Mouse (Mus musculus) forebrain, postnatal 0 days (tissue): ENCODE results near the gene C3. TPM values are rescaled to one million over a fixed set of nuclear protein-coding genes. Genes with fewer than 3 reads are reported as not detected.

Experiments used
- ATAC-seq: fragments of 200-750 bp; cut with Nextera tagmentation; 2 replicates; pipeline ENCODE4 v1.8.0; 2017; ENCODE audit warnings: mild to moderate bottlenecking, moderate library complexity
- DNase-seq: peaks from one replicate; pipeline ENCODE4 v3.0.0-alpha.2; 2015
- H3K27ac ChIP-seq: fragments of 300-500 bp; sonication (generic); 2 replicates; pipeline ENCODE4 v1.5.1; 2014; ENCODE audit warnings: low read depth, mild to moderate bottlenecking, antibody characterized with exemption, low read length, moderate library complexity, mixed read lengths
- H3K27me3 ChIP-seq: fragments of 300-500 bp; sonication (generic); 2 replicates; pipeline ENCODE4 v1.6.1; 2014; ENCODE audit warnings: mild to moderate bottlenecking, low read length, mixed read lengths; ENCODE audit not compliant: insufficient read depth
- H3K36me3 ChIP-seq: fragments of 300-500 bp; sonication (generic); 2 replicates; pipeline ENCODE4 v1.6.1; 2014; ENCODE audit warnings: mild to moderate bottlenecking, moderate library complexity; ENCODE audit not compliant: insufficient read depth
- H3K4me1 ChIP-seq: fragments of 300-500 bp; sonication (generic); 2 replicates; pipeline ENCODE4 v1.6.1; 2014; ENCODE audit warnings: antibody characterized with exemption; ENCODE audit not compliant: insufficient read depth
- H3K4me2 ChIP-seq: fragments of 300-500 bp; sonication (generic); 2 replicates; pipeline ENCODE4 v1.6.1; 2014; ENCODE audit warnings: low read depth, mild to moderate bottlenecking, moderate library complexity
- H3K4me3 ChIP-seq: fragments of 300-500 bp; sonication (generic); 2 replicates; pipeline ENCODE4 v1.5.1; 2014; ENCODE audit warnings: low read depth, low read length, mixed read lengths
- H3K9ac ChIP-seq: fragments of 300-500 bp; sonication (generic); 2 replicates; pipeline ENCODE4 v1.6.1; 2014; ENCODE audit warnings: mild to moderate bottlenecking
- H3K9me3 ChIP-seq: fragments of 300-500 bp; sonication (generic); 2 replicates; pipeline ENCODE4 v1.6.1; 2016; ENCODE audit warnings: low read length
- CTCF ChIP-seq: sonication (generic); IDR thresholded peaks from 2 replicates; pipeline ENCODE4 v1.5.1; 2016; ENCODE audit warnings: antibody characterized with exemption, control low read depth, low read depth
- WGBS: fragments of 180-500 bp; shearing (Covaris S2); extraction: QIAGEN DNeasy Blood & Tissue Kit; methylation state at CpG from one replicate; pipeline ENCODE4 v1.1.7; 2014; 5-methylcytosine and 5-hydroxymethylcytosine counted together
- polyA plus RNA-seq: library from polyadenylated mRNA; unstranded; fragments of >200 nt; fragmentation: Nextera tagmentation; extraction: Ambion mirVana; gene quantifications from 2 replicates; pipeline ENCODE4 v1.2.1, GENCODE M21; 2015
- total RNA-seq: library from RNA; depleted of rRNA; stranded (reverse); fragments of >200 nt; gene quantifications from 2 replicates; pipeline ENCODE4 v1.2.3, GENCODE M21; 2014

Gene C3
- total and polyA plus RNA-seq, 2 experiments from 2014 or later, result 1.2 to 1.3 TPM

DNA sequence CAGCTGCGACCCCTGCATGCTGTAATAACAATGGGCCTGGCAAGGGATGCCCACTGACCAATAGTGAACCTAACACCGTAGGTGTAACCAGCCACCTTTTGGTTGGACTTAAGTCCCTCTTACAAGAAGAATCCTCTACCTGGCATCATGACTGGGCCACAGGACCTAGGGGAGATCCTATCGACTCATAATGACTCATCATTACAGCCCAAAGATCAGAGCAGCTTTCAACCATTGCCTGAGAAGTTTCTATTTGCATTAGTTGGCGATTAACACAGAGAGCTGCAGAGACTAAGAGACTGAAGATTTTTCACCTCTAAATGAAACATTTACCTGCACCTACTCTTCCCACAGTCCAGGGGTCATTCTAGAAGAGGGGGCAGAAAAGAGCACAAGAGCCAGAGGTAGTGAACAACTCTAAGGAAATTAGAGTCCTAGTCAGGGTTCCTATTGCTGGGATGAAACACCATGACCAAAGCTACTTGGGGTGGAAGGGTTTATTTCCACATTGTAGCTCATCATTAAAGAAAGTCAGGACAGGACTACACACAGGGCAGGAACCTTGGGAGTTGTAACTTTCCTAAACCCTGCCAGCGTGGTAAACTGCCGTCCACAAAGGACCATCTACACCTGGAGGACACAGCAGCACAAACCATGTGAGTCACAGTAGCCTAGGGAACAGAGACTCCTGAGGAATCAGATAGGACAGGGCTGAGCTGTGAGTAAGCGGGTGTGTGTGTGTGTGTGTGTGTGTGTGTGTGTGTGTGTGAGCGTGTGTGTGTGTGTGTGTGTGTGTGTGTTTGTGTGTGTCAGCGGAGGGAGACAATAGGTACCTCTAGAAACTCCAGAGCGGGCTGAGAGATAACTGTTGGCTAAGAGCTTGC is 25.9 kb downstream of the C3 start:
- Histone ChIP-seq H3K27me3 (no peaks in the 10 kb centered on the region), H3K4me2 (no peak overlapping the region), H3K36me3 (no peaks in the 10 kb centered on the region), H3K27ac (no peak overlapping the region), H3K9ac (no peak overlapping the region), H3K9me3 (no peaks in the 10 kb centered on the region), H3K4me1 (no peaks in the 10 kb centered on the region), H3K4me3 (no peak overlapping the region)
- ATAC-seq (no peak), DNase-seq (no peak)
- WGBS, result 85% methylated on average over 10 of the region's 10 CpGs
- TF ChIP-seq CTCF, result no peak

DNA sequence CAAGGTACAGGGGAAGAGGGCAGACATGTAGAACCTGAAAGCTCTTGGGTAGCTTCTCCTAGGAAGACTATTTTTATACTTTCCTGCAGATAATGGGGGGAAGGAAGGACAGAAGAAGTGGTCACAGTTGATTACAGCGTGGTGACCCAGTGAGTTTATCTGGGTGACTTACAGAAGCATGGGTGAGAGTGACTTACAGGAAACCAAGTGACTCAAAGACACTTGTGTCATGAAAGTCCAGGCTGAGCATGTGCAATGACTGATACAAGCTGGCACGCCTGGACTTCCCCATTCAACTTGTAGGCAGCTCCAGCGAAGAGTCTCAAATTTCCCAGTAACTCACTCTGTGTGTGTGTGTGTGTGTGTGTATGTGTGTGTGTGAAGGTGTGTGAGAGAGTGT is 29.7 kb downstream of the C3 start:
- H3K4me2 ChIP-seq, result no peak overlapping the region
- no peak overlapping the region for H3K4me3 ChIP-seq
- H3K36me3 ChIP-seq, result no peaks in the 10 kb centered on the region
- no peaks in the 10 kb centered on the region for H3K27me3 ChIP-seq
- no peak for TF ChIP-seq CTCF
- H3K9me3 ChIP-seq, result no peaks in the 10 kb centered on the region
- DNase-seq (no peak), ATAC-seq (no peak)
- no peaks in the 10 kb centered on the region for H3K4me1 ChIP-seq
- no peak overlapping the region for H3K27ac ChIP-seq
- H3K9ac ChIP-seq, result no peak overlapping the region
- WGBS, result 89% methylated on average over 3 of the region's 3 CpGs

DNA sequence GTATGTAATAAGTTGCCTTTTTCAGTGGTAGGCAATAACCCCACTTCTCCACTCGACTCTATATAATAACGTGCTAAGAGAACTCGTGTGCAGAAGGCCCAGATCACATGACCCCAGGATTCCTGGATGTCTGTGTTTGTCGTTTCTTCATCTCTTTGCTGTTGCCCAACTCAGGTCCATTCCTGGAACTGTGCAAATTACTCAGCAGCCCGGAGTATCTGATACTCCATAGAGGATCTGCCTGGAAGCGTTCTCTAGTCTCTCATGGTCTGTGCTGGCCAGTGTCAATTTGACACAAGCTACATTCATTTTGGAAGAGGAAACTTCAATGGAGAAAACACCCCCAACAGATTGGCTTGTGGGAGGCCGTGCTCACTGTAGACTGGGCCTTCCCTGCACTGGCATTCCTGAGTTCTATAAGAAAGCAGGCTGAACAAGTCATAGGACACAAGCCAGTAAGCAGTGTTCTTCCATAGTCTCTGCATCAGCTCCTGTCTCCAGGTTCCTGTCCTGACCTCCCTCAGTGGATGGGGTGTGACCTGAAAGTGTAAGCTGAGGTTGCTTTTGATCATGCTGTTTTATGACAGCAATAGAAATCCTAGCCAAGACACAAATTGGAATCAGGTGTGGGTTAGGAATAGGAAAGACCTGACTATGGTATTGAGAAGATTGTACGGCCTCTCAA is 32.5 kb downstream of the C3 start:
- ATAC-seq (no peak), DNase-seq (no peak)
- H3K4me2 ChIP-seq, result no peak overlapping the region
- no peaks in the 10 kb centered on the region for H3K36me3 ChIP-seq
- H3K27me3 ChIP-seq, result no peaks in the 10 kb centered on the region
- no peaks in the 10 kb centered on the region for H3K9me3 ChIP-seq
- no peak overlapping the region for H3K4me3 ChIP-seq
- no peak overlapping the region for H3K9ac ChIP-seq
- H3K4me1 ChIP-seq, result no peaks in the 10 kb centered on the region
- 86% methylated on average over 8 of the region's 8 CpGs for WGBS
- H3K27ac ChIP-seq, result no peak overlapping the region
- TF ChIP-seq CTCF, result no peak

DNA sequence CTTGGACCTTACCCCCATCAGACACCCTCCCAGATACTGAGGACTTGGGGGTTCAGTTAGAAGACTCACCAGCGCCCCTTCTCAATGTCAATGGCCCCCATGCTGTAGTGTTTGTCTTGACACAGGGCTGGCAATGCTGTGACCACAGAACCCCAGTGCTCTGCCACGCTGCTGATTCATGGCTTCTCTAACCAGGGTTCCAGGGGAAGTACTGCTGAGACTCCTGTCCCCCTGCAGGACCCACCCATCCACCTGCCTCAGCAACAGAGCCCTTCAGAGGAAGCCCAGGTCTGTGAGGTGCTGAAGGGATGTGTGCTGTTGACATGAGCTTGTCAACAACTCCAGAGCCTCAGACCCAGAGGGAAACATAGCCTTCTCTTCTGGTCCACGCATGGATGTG is 33.2 kb downstream of the C3 start:
- no peak overlapping the region for H3K27ac ChIP-seq
- 81% methylated on average over 3 of the region's 3 CpGs for WGBS
- no peak overlapping the region for H3K9ac ChIP-seq
- no peaks in the 10 kb centered on the region for H3K36me3 ChIP-seq
- H3K4me2 ChIP-seq, result no peak overlapping the region
- TF ChIP-seq CTCF, result no peak
- no peaks in the 10 kb centered on the region for H3K27me3 ChIP-seq
- no peaks in the 10 kb centered on the region for H3K4me1 ChIP-seq
- DNase-seq (no peak), ATAC-seq (no peak)
- H3K4me3 ChIP-seq, result no peak overlapping the region
- H3K9me3 ChIP-seq, result no peaks in the 10 kb centered on the region

DNA sequence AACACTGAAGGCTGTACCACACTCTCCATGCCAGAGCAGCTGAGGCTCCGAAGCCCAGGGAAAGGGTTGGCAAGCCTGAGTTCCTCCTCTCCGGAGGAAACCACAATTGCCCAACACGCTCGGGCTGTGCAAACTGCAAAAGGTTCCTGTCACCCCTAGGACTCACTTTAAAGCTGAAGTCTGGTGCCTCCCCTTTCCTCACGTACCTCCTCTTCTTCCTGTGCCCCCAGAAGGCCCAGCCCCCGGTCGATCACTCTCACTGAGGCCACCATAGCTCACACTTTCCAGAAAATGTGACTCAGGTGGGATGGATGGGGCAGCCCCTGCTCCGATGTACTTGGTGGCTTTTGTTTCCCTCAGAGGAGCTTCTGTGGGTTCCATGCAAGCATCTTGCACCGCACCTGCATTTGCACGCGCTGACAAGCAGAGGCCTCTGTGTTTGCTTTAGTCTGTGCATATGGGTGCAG is 33.9 kb downstream of the C3 start, which contains the start of gene Tnfsf14:
Tnfsf14 (minus strand) TSS at position 137 of the 467 bp plus-strand sequence.
- Histone ChIP-seq H3K9me3 (no peaks in the 10 kb centered on the region), H3K9ac (no peak within 1 kb of the TSS), H3K27me3 (no peaks in the 10 kb centered on the region), H3K4me3 (no peak within 1 kb of the TSS), H3K36me3 (no peaks in the 10 kb centered on the region), H3K4me2 (no peak within 1 kb of the TSS), H3K27ac (no peak within 1 kb of the TSS), H3K4me1 (no peaks in the 10 kb centered on the region)
- no peak for ATAC-seq
- 80% methylated on average over 11 of the region's 11 CpGs for WGBS
- TF ChIP-seq CTCF, result no peak
- no peak for DNase-seq

DNA sequence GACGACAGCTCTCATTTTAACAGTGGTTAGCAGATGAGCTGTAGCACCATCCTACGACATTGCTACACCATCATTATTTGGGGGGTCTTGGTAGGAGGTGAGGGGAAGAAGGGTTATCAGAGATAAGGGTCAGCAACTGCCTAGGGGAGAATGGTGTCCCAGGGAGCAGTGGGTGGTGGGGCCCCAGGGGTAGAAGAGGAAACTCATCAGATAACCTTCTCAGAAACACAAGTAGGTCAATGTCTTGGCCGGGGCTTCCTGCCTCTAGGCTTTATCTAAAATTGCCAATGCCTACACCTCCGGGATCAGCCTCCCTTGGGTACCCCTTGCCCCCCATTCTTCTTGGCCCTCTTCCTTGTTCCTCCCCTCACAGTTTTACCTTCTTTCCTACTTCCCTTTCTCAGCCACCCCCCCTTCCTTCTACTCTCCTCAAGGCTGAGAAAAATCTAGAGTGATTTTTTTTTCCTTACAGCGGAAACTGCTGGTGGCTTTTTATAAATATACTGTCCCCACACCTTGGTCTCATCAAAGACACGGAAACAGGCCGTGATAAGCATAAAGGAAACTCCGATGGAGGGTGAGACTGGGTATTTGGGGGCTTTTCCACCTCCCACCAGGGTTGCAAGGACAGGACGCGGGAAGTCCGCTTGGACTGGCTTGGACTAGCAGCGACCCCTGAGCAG is 39.3 kb downstream of the C3 start:
- Histone ChIP-seq H3K4me3 (no peak overlapping the region), H3K36me3 (no peaks in the 10 kb centered on the region), H3K9ac (no peak overlapping the region), H3K4me2 (no peak overlapping the region), H3K4me1 (no peaks in the 10 kb centered on the region), H3K9me3 (no peaks in the 10 kb centered on the region), H3K27me3 (no peaks in the 10 kb centered on the region), H3K27ac (no peak overlapping the region)
- no peak for TF ChIP-seq CTCF
- ATAC-seq (no peak), DNase-seq (no peak)
- WGBS, result 89% methylated on average over 12 of the region's 12 CpGs
